In the genomic region with DNA sequence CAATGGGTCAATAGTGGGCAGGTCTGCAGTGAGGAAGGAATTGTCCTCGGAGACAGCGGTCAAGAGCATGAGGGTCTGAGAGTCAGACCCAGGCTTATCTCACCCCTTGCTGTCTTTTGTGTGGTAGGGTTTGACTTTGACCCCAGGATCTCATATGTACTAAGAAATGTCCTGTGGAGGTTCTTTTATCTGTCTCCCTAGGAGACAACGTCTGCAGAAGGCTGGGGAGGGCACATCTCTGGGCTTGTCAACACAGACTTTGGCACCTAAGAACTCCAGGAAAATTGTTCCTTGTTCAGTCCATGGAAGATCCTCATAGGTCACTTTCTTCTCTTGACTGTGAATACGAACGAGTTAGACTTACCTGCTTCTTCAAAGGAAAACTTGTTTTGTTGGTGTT, we compare ENCODE assay signal across 16 mouse cellular contexts.
"Had no signal": no experiment of that assay in that cellular context is flagged by ENCODE, and none has a peak within 500 bp of the region (broad histone marks: within the 10 kb centered on the region; RNA-seq: fewer than 3 reads in every experiment).

No protein-coding gene starts in this region.

- ATAC-seq: liver, postnatal 0 days; midbrain, embryonic 13.5 days; midbrain, embryonic 15.5 days had no signal

- H3K27ac ChIP-seq: liver, embryonic 13.5 days; liver, embryonic 15.5 days; midbrain, embryonic 13.5 days; midbrain, embryonic 15.5 days; neural tube, embryonic 12.5 days; stomach, embryonic 15.5 days; stomach, postnatal 0 days had no signal

- H3K9ac ChIP-seq: liver, embryonic 13.5 days; liver, embryonic 15.5 days; liver, postnatal 0 days; lung, embryonic 14.5 days; midbrain, embryonic 13.5 days; midbrain, embryonic 15.5 days; neural tube, embryonic 12.5 days; stomach, embryonic 15.5 days had no signal

- H3K9me3 ChIP-seq: liver, embryonic 13.5 days; liver, embryonic 15.5 days; megakaryocyte, embryonic 14.5 days; midbrain, embryonic 13.5 days; midbrain, embryonic 15.5 days; neural tube, embryonic 12.5 days; stomach, embryonic 15.5 days had no signal

- H3K4me3 ChIP-seq: liver, embryonic 13.5 days; liver, embryonic 15.5 days; megakaryocyte, embryonic 14.5 days; midbrain, embryonic 13.5 days; midbrain, embryonic 15.5 days; neural tube, embryonic 12.5 days; stomach, embryonic 15.5 days had no signal

- H3K4me2 ChIP-seq: liver, embryonic 13.5 days; liver, embryonic 15.5 days; lung, embryonic 14.5 days; midbrain, embryonic 11.5 days; midbrain, embryonic 13.5 days; midbrain, embryonic 15.5 days; neural tube, embryonic 12.5 days; stomach, embryonic 15.5 days had no signal

- DNase-seq: liver, embryonic 13.5 days; liver, postnatal 0 days; lung, postnatal 10 days; right cerebral cortex, postnatal 14 days; thymus, adult 2 months; thymus, postnatal 25 days; thymus, postnatal 4 days had no signal

- H3K4me1 ChIP-seq: megakaryocyte, embryonic 14.5 days; midbrain, embryonic 15.5 days; neural tube, embryonic 12.5 days had no signal

- H3K27me3 ChIP-seq: liver, embryonic 13.5 days; liver, embryonic 15.5 days; midbrain, embryonic 13.5 days; midbrain, embryonic 15.5 days; neural tube, embryonic 12.5 days; stomach, embryonic 15.5 days had no signal

- H3K36me3 ChIP-seq: liver, embryonic 13.5 days; liver, embryonic 15.5 days; midbrain, embryonic 13.5 days; midbrain, embryonic 15.5 days; neural tube, embryonic 12.5 days; stomach, embryonic 15.5 days had no signal
